Mouse (Mus musculus): ENCODE results near the gene Ccdc159.
A peak's percentile ranks its signal among the peaks of the same experiment; 100 is the strongest.

Ccdc159 gene

GRCm38 (mm10) chr9:21927208-21927753 is at the start of gene Ccdc159, which contains the start of gene Tmem205:
Ccdc159 (plus strand) TSS chr9:21927471.
Tmem205 (minus strand) TSS chr9:21927556.
- peak; percentile 83 to 93 for DNase-seq (ENCODE audit: low spot score in 2 of 2)

GRCm38 (mm10) chr9:21889229-21889628 is 38.0 kb upstream of the Ccdc159 start:
- DNase-seq (ENCODE audit: low spot score in 2 of 2): no peak

DNA sequence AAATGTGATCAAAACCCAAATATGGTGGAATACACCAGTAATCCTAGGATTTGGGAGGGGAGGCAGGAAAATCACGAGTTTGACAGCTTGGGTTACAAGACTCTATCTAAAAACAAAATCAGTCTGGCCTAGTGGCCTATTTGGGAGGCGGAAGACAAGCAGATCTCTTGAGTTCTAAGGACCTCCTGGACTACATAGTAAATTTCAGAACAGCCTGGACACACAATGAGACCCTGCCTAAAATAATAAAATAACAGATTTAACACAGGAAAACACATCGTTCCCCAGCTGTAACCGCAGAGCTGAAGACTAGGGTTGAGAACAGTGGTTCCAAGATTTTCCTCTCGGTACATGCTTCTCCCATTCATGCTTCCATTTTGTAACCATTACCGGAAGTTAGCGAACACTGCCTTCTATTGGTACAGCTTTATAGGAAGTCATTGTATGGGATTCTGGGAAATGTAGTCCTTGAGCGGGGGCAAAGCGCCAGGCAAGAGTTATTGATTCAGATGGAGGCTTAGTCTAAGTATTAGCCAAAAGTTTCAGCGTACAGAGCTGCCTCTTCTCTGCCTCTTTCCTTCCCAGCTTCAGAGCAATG is 25.9 kb upstream of the Ccdc159 start:
- DNase-seq (ENCODE audit: low spot score in 2 of 2): peak; percentile 38 to 52

DNA sequence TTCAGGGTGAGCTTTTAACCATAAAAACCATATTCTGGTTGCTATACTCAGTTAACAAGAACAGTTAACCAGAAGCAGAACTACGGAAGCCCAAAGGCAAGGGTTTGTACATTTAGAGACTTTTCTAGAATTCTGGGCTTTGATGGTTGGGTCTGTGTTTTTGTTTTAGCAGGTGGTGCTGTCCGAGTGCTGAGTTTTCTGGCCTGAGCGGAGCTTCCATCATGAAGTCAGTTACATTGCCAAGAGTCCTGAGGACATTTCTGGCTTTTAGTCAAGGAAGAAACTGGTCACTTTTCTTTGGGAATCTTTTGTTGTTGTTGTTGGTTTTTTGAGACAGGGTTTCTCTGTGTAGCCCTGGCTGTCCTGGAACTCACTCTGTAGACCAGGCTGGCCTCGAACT is 23.2 kb upstream of the Ccdc159 start:
- no peak for DNase-seq (ENCODE audit: low spot score in 2 of 2)

GRCm38 (mm10) chr9:21908216-21908615 is 19.1 kb upstream of the Ccdc159 start:
- DNase-seq (ENCODE audit: low spot score in 2 of 2): no peak

- no peak for DNase-seq (ENCODE audit: low spot score in 2 of 2)
Observed at GRCm38 (mm10) chr9:21909474-21910223, 17.6 kb upstream of the Ccdc159 start.

- DNase-seq (ENCODE audit: low spot score in 2 of 2): no peak
Observed at GRCm38 (mm10) chr9:21916851-21917492, 10.3 kb upstream of the Ccdc159 start.

GRCm38 (mm10) chr9:21917493-21918034 is 9.7 kb upstream of the Ccdc159 start:
- DNase-seq (ENCODE audit: low spot score in 2 of 2): peak; percentile 68 to 71

DNA sequence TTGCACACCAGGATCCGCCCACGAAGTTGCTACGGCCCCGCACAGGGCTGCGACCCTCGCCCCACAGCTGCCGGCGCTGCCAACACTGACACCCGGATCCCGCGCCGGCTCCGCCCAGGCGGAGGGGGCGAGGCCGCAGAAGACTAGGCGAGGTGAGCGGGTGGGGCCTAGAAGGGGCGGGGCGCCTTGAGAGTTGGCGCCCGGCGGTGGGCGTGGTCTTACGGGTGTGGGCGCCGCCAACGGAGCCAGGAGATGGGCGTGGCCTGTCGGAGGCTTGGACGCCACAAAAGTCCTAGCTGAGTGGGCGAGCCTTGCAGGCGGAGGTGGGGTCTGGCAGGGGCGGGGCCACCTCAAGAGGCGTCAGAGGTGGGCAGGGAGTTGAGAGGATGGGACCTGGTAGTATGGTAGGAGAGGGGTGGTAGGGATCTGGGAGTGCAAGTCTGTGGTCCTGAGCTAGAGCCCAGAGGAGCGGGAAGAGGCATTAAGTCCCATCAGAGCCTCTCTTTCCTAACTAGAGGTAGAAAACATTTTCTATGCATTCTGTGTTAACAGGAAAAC is 9.2 kb upstream of the Ccdc159 start, which contains the start of gene Rab3d:
TSS of gene Rab3d (minus strand) at position 158 of the 558 bp plus-strand sequence.
- DNase-seq (ENCODE audit: low spot score in 2 of 2): peak; percentile 80 to 82

DNA sequence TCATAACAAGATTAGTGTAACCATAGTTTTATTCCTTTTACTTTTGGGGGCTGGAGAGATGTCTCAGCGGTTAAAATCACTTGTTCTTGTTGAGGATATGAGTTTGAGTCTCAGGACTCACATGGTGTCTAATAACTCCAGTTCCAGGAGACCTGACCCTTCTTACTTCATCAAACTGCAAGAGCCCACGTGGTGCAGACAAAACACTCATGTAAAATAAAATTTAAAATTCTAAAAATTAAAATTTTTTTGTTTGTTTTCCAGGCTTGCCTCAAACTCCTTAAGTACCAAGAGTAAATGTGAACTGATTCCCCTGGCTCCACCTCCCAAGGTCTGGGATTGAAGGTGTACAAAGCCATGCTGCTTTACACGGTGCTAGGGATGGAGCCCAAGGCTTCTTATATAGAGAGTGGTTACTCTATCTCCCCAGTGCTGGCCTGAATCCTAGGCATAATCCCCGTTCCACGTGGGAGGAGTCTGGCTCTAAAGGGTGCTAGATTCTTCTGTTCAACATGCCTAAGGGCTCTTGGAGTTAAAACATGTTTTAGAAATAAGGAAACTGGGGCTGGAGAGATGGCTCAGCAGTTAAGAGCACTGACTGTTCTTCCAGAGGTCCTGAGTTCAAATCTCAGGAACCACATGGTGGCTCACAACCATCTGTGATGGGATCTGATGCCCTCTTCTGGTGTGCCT is 8.4 kb upstream of the Ccdc159 start:
- no peak for DNase-seq (ENCODE audit: low spot score in 2 of 2)

- no peak for DNase-seq (ENCODE audit: low spot score in 2 of 2)
Observed at GRCm38 (mm10) chr9:21923036-21923435, 4.2 kb upstream of the Ccdc159 start.

- DNase-seq (ENCODE audit: low spot score in 2 of 2): no peak
Observed at GRCm38 (mm10) chr9:21923490-21924098, 3.7 kb upstream of the Ccdc159 start.

- DNase-seq (ENCODE audit: low spot score in 2 of 2): no peak
Observed at GRCm38 (mm10) chr9:21924099-21924493, 3.2 kb upstream of the Ccdc159 start.

DNA sequence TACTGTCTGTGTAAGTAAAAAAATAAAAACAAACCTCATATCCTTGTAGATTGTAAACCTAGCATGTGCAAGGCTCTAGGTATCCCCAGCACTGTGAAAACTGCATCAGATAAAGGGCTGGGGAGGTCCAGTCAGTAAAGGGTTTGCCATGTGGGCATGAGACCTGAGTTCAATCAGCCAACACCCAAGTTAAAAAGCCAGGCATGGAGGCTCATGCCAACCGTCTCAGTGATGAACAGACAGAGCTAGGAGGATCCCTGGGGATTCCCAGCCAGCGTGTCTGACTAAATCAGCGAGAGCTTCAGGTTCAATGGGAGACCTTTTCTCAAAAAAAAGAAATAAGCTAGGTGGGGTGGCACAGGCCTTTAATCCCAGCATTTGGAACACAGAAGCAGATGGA is 2.2 kb upstream of the Ccdc159 start:
- no peak for DNase-seq (ENCODE audit: low spot score in 2 of 2)

GRCm38 (mm10) chr9:21925506-21925905 is 1.8 kb upstream of the Ccdc159 start:
- no peak for DNase-seq (ENCODE audit: low spot score in 2 of 2)

GRCm38 (mm10) chr9:21926155-21926554 is 1.1 kb upstream of the Ccdc159 start:
- no peak for DNase-seq (ENCODE audit: low spot score in 2 of 2)

- no peak for DNase-seq (ENCODE audit: low spot score in 2 of 2)
Observed at GRCm38 (mm10) chr9:21926784-21927183, 487 bp upstream of the Ccdc159 start.

GRCm38 (mm10) chr9:21929208-21929607 is 1.9 kb downstream of the Ccdc159 start:
- DNase-seq (ENCODE audit: low spot score in 2 of 2): no peak

GRCm38 (mm10) chr9:21932006-21932405 is 4.7 kb downstream of the Ccdc159 start:
- DNase-seq (ENCODE audit: low spot score in 2 of 2): no peak

GRCm38 (mm10) chr9:21932445-21933137 is 5.3 kb downstream of the Ccdc159 start:
- DNase-seq (ENCODE audit: low spot score in 2 of 2): no peak

All from frontal cortex, postnatal 14 days (tissue).